Mouse (Mus musculus): Measurements from ENCODE around the gene Pias4.

GRCm38 (mm10) chr10:81142551-81142981, 25.2 kb downstream of the Pias4 start:
- TF ChIP-seq CTCF (IDR thresholded peaks at IDR 0.05; ENCODE audit: low read depth, low read length) (no peak), POLR2A (IDR thresholded peaks at IDR 0.05; ENCODE audit: extremely low read depth, insufficient read depth, low read length) (no peak)
